Mouse (Mus musculus) lung, postnatal 0 days (tissue): Measurements from ENCODE around the gene Mrpl43. TPM values are rescaled to one million over a fixed set of nuclear protein-coding genes. Genes with fewer than 3 reads are reported as not detected.
A peak's percentile ranks its signal among the peaks of the same experiment; 100 is the strongest.

Source experiments
- ATAC-seq: fragments of 200-750 bp; cut with Nextera tagmentation; 2 replicates; pipeline ENCODE4 v1.8.0; 2017; ENCODE audit warnings: moderate library complexity
- DNase-seq: peaks from one replicate; pipeline ENCODE4 v3.0.0-alpha.2; 2016; ENCODE audit warnings: low spot score
- H3K27ac ChIP-seq: fragments of 300-500 bp; sonication (generic); 2 replicates; pipeline ENCODE4 v1.5.1; 2014; ENCODE audit warnings: antibody characterized with exemption, mild to moderate bottlenecking, low read length, mixed read lengths
- H3K27me3 ChIP-seq: fragments of 300-500 bp; sonication (generic); replicated peaks from 2 replicates; pipeline ENCODE4 v1.6.1; 2014; ENCODE audit warnings: low read length, mixed read lengths; ENCODE audit not compliant: insufficient read depth
- H3K36me3 ChIP-seq: fragments of 300-500 bp; sonication (generic); 2 replicates; pipeline ENCODE4 v1.6.1; 2014; ENCODE audit warnings: low read length, mixed read lengths; ENCODE audit not compliant: insufficient read depth
- H3K4me1 ChIP-seq: fragments of 300-500 bp; sonication (generic); 2 replicates; pipeline ENCODE4 v1.6.1; 2014; ENCODE audit warnings: antibody characterized with exemption, low read depth, low read length, mixed read lengths; ENCODE audit not compliant: insufficient read depth
- H3K4me2 ChIP-seq: fragments of 300-500 bp; sonication (generic); replicated peaks from 2 replicates; pipeline ENCODE4 v1.6.1; 2014; ENCODE audit warnings: low read depth, mild to moderate bottlenecking, low read length, moderate library complexity, mixed read lengths
- H3K4me3 ChIP-seq: fragments of 300-500 bp; sonication (generic); 2 replicates; pipeline ENCODE4 v1.5.1; 2014; ENCODE audit warnings: low read depth, low read length
- H3K9ac ChIP-seq: fragments of 300-500 bp; sonication (generic); replicated peaks from 2 replicates; pipeline ENCODE4 v1.6.1; 2014; ENCODE audit warnings: low read depth, mild to moderate bottlenecking
- H3K9me3 ChIP-seq: fragments of 300-500 bp; sonication (generic); 2 replicates; pipeline ENCODE4 v1.6.1; 2016; ENCODE audit warnings: low read length, mixed read lengths
- CTCF ChIP-seq: IDR thresholded peaks from 2 replicates; pipeline ENCODE4 v1.5.1; 2016; ENCODE audit warnings: antibody characterized with exemption, mild to moderate bottlenecking
- EP300 ChIP-seq: IDR thresholded peaks from 2 replicates; pipeline ENCODE4 v1.6.1; 2016; ENCODE audit warnings: antibody characterized with exemption, mild to moderate bottlenecking, control low read depth
- whole genome bisulfite sequencing: fragments of 180-500 bp; shearing (Covaris S2); extraction: QIAGEN DNeasy Blood & Tissue Kit; methylation state at CpG from one replicate; pipeline ENCODE4 v1.1.7; 2014; 5-methylcytosine and 5-hydroxymethylcytosine counted together
- polyA plus RNA-seq: library from polyadenylated mRNA; unstranded; fragments of >200 nt; fragmentation: Nextera tagmentation; extraction: Ambion mirVana; gene quantifications from 2 replicates; pipeline ENCODE4 v1.2.1, GENCODE M21; 2015

Mrpl43 gene
- polyA plus RNA-seq, 1 experiment from 2014 or later, result 63.3 TPM

GRCm38 (mm10) chr19:45017909-45018308, 11.7 kb upstream of the Mrpl43 start:
- Histone ChIP-seq H3K9ac (peak overlapping the region; percentile 77), H3K4me1 (peaks cover 26% of the 10 kb centered on the region), H3K9me3 (no peaks in the 10 kb centered on the region), H3K4me2 (peak overlapping the region; percentile 76), H3K27ac (peak overlapping the region; percentile 99), H3K4me3 (peak overlapping the region; percentile 63), H3K27me3 (no peaks in the 10 kb centered on the region), H3K36me3 (no peaks in the 10 kb centered on the region; the same call in 1 of the 2 replicates)
- ATAC-seq (peak; percentile 70), DNase-seq (peak; percentile 89)
- WGBS, result 0% methylated on average over 22 of the region's 48 CpGs
- TF ChIP-seq EP300 (no peak), CTCF (no peak)

DNA sequence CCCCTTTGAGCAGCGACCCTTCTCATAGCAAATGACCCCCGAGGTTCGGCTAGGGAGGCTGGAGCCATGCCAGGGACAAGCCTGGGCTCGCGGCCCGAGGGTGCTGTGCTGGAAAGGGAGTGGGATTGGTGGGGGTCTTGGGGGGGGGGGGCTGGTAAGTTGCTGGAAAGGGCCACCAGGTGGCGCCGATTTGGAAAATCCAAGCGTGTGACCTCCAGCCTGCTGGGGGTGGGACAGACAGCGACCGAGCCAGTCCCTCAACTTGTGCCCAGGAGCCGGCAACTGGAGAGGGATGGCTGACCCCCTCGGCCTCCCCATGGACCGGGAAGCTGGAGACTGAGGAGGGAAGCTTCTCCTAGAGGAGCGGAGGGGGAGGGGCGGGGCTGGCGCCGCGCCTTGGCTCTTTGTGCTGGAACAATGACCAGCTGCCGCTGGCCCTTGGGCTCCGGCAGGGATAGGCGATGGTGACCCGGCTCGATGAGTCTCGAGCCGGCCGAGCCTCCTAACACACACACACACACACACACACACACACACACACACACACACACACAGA, 11.1 kb upstream of the Mrpl43 start:
- no peaks in the 10 kb centered on the region; the same call in 1 of the 2 replicates for H3K36me3 ChIP-seq
- WGBS, result 0% methylated on average over 16 of the region's 27 CpGs
- peak overlapping the region; percentile 76 for H3K4me2 ChIP-seq
- H3K9me3 ChIP-seq, result no peaks in the 10 kb centered on the region
- no peaks in the 10 kb centered on the region for H3K27me3 ChIP-seq
- DNase-seq (peak; percentile 92), ATAC-seq (peak; percentile 47)
- H3K4me3 ChIP-seq, result peak overlapping the region; percentile 63
- peak; percentile 56 for TF ChIP-seq CTCF
- TF ChIP-seq EP300, result no peak
- peak overlapping the region; percentile 77 for H3K9ac ChIP-seq
- peak overlapping the region; percentile 99 for H3K27ac ChIP-seq
- H3K4me1 ChIP-seq, result peaks cover 26% of the 10 kb centered on the region

GRCm38 (mm10) chr19:45016341-45017215, 10.3 kb upstream of the Mrpl43 start:
- no peaks in the 10 kb centered on the region for H3K36me3 ChIP-seq
- DNase-seq (peak; percentile 95), ATAC-seq (peak; percentile 40)
- H3K4me2 ChIP-seq, result peak overlapping the region; percentile 76
- peak overlapping the region; percentile 99 for H3K27ac ChIP-seq
- 1% methylated on average over 16 of the region's 18 CpGs for WGBS
- H3K4me1 ChIP-seq, result peaks cover 26% of the 10 kb centered on the region
- no peaks in the 10 kb centered on the region for H3K27me3 ChIP-seq
- H3K9ac ChIP-seq, result peak overlapping the region; percentile 77
- H3K4me3 ChIP-seq, result peak overlapping the region; percentile 63
- no peaks in the 10 kb centered on the region for H3K9me3 ChIP-seq
- TF ChIP-seq CTCF, result no peak

GRCm38 (mm10) chr19:45015518-45016281, 9.5 kb upstream of the Mrpl43 start:
- Histone ChIP-seq H3K4me1 (peaks cover 20% of the 10 kb centered on the region), H3K9me3 (no peaks in the 10 kb centered on the region), H3K27ac (peak overlapping the region; percentile 99), H3K9ac (peak overlapping the region; percentile 63), H3K4me3 (peak overlapping the region; percentile 63), H3K4me2 (peak overlapping the region; percentile 76), H3K36me3 (no peaks in the 10 kb centered on the region), H3K27me3 (no peaks in the 10 kb centered on the region)
- ATAC-seq (0 out of 2 replicates have a peak, but pooled peaks have one; percentile 1), DNase-seq (peak; percentile 72)
- WGBS, result under 1% methylated on average over 34 of the region's 34 CpGs
- TF ChIP-seq EP300, result 0 out of 2 replicates have a peak, but pooled peaks have one; percentile 7
- TF ChIP-seq CTCF, result no peak

DNA sequence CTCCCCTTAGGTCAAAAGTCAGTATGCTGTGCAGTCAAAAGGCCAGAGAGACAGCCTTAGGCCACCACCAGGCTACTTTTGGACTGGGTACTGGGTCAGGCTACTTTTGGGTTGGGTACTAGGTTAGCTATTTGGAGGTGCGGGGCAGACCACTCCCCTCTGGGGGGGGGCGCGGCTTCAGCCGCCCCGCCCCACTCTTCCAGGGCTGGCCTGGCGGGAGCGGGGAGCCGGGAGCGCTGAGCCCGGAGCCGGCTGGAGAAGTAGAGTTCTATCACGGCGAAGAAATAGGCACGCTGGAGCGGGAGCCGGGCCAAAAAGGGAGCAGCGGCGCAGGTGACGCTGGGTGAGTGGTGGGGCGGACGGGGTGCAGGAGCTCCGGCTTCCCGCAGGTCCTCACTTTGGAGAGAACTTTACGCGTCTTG, 8.8 kb upstream of the Mrpl43 start:
- ATAC-seq, result peak; percentile 20
- peak overlapping the region; percentile 99 for H3K27ac ChIP-seq
- DNase-seq, result peak; percentile 74
- peak overlapping the region; percentile 76 for H3K4me2 ChIP-seq
- H3K9me3 ChIP-seq, result no peaks in the 10 kb centered on the region
- no peaks in the 10 kb centered on the region for H3K27me3 ChIP-seq
- peak overlapping the region; percentile 63 for H3K9ac ChIP-seq
- peak overlapping the region; percentile 63 for H3K4me3 ChIP-seq
- peaks cover 15% of the 10 kb centered on the region for H3K4me1 ChIP-seq
- WGBS, result 0% methylated on average over 23 of the region's 25 CpGs
- TF ChIP-seq CTCF (peak; percentile 3; the same call in 1 of the 2 replicates), EP300 (no peak)
- H3K36me3 ChIP-seq, result no peaks in the 10 kb centered on the region; the same call in 1 of the 2 replicates
